Mouse (Mus musculus) adrenal gland, postnatal 10 days (tissue): ENCODE measurements around the gene Ncr1. TPM values are rescaled to one million over a fixed set of nuclear protein-coding genes. Genes with fewer than 3 reads are reported as not detected.
A peak's percentile ranks its signal among the peaks of the same experiment; 100 is the strongest.
"Not testable (repeated sequence)": the region's sequence is repeated elsewhere in the genome, so short reads cannot be mapped to it uniquely, and the experiment has no call there.

ENCODE experiments used
- DNase-seq: peaks from one replicate; pipeline ENCODE4 v3.0.0; 2021; ENCODE audit warnings: mixed read lengths
- long read RNA-seq, 2 experiments: library from polyadenylated mRNA; stranded (forward); transcript quantifications; one replicate each; pipeline ENCODE4 v2.0.0; 2021
- microRNA-seq: library from miRNA; unstranded; fragments of <30 nt; microRNA quantifications from one replicate; pipeline ENCODE4 v1.2.0, GENCODE M21; 2021
- total RNA-seq, 2 experiments: library from RNA; stranded (reverse); gene quantifications; 2 replicates each; pipeline ENCODE4 v1.2.3; 2021

Ncr1 gene
- total RNA-seq, result under 1 TPM; 0.24 to 0.39 TPM
- long read RNA-seq, experiment 1, result 0 reads
- long read RNA-seq, experiment 2, result 0 reads

DNA sequence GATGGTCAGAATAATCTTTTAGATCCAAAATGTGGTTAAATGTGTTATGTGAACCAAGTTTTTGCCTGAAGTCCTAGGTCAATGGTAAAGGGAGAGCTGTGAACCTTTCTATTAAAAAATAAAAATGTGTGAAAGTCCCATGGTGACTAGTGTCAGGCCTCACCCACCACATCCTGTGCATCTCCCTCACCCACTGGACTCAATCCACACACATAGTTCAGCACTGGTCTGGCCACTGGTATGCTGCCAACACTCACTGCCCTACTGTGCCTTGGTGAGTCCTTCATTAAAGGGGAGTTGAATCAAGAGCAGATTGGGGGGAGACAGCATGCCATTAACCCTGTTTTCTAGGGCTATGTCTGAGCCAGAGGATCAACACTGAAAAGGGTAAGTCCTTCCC lies at the start of gene Ncr1:
Ncr1 (plus strand) TSS at position 216 of the 400 bp plus-strand sequence.
- no peak for DNase-seq

DNA sequence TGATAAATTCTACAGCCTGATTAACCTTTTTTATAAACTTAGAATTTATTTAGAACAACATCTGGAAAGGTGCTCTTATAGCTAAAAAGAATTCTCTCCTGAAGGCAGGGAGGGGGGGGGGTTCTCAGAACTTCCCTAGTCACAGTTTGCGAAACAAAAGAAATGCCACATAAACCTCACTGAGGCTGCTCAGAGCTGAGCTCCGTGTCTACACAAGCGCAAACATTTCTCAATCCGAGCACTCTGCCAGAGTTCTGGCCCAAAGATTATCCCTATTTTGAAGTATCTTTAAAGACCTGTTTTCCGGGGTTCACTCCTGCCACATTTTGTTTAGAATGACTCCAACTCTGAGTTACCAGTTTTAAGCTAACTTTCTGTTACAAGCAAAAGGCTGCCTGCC lies 44.9 kb upstream of the Ncr1 start:
- DNase-seq, result no peak

DNA sequence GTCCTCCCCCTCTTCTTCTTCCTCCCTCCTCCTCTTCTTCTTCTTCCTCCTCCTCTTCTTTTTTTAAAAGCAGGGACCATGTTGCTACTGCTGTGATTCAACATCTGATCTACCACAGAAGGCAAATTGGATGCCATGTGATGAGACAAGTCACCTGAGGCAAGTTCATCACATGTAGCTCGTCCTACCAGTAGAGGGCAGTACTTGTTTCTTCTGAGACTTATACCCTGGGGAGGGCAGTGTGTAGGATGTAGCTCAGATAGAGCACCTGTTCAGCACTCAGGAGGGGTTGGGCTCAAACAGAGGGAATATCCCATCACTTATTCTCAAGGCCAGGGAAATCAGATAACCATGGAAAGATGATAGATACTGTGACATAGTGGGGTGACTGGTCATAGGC lies 40.3 kb upstream of the Ncr1 start:
- peak; percentile 18 for DNase-seq

DNA sequence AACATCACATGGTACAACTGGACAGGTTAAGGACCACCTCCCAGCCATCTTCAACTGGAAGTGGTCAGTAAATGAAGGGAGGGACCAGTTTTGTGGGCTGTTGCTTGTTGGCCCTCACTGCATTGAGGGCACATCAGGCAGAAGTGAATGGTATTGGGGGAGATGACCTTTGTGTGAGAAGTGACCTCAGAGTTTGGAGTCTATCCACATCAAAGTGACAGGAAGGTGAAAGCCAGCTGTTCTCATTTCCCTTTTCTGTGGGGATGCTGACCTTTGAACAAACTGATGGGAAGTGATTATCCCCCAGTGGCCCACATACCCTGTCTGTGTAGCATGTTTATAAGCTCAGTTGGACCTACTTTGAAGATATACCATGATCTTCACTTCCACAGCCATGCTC lies 37.4 kb upstream of the Ncr1 start:
- DNase-seq, result no peak

GRCm38 (mm10) chr7:4303457-4303856 lies 34.1 kb upstream of the Ncr1 start:
- DNase-seq, result no peak

- DNase-seq, result not testable (repeated sequence)
Observed at GRCm38 (mm10) chr7:4313109-4313508, 24.4 kb upstream of the Ncr1 start.

DNA sequence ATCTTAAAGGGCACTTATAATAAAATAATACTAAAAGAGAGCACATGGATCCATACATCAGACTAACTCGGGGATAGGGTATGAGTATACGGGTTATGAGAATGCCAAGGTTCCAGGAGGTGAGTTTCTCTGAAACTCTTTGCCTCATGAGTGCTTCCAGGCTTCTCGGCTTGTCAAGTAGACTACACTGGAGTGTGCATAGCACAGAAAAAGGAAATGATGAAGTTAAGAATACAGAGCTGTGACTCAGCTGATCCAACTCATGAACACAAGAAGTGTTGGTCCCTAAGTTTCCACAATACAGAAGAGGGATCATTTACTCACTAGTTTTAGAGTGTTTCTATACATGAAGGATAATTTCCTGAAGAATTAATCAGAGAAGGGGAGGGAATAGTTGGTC lies 24.0 kb upstream of the Ncr1 start:
- not testable (repeated sequence) for DNase-seq

DNA sequence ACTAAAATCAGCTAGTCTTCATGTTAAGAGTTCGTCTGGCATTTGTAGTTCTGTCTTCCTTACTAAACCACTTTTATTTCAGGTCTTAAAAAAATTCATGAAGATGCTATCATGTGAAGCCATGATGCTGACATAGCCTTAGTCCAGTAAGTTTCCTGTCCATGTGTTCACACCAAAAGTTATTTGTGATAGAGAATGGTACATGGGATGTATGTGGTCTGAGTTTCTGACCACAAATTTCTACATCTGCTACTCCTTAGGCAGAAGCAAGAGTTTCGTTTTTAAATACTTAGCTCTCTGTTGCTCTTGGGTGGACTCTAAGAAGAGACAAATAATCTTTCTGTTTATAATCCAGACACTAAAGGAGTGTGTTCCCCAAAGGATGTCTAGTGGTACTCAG lies 14.2 kb upstream of the Ncr1 start:
- DNase-seq, result no peak

DNA sequence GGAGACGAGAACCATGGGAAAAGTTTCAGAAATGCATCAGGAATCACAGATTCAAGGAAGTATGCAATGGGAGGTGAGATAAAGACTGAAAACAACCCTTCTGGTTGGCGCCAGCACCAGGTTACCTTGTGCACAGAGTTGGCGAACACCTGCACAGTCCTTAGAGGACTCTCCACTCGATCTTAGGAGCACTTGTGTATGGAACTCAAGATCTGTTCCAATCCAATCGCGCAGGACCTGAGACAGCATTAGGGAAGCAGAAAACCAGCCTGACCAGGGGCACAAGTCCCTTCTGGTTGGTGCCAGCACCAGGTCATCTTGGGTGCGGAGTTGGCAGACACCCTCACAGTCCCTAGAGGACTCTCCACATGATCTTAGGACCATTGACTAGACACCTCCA lies 36.0 kb downstream of the Ncr1 start:
- DNase-seq, result no peak

Small RNA genes lying within 50 kb of the gene (microRNA-seq; reads per million reads assigned to microRNA genes)
- not detected for gene Gm24752
- not detected for gene Gm25349

Other genes with a start within 250 kb of the Ncr1 start
- gene Ttyh1, start 218.3 kb upstream of the Ncr1 start, total RNA-seq, result 1 to 10 TPM; 6.4 to 9.1 TPM
- 100 to 1,000 TPM in 1 of 2 experiments, 10 to 100 TPM in 1; 66.0 to 134 TPM for gene Leng8, start 200.7 kb upstream of the Ncr1 start, total RNA-seq
- 1 to 10 TPM; 5.5 to 9.8 TPM for gene Leng9, start 187.3 kb upstream of the Ncr1 start, total RNA-seq
- gene Cdc42ep5, start 172.9 kb upstream of the Ncr1 start, total RNA-seq, result 10 to 100 TPM; 24.8 to 25.3 TPM
- under 1 TPM; 0.30 to 0.36 TPM for gene Lilra5, start 100.0 kb upstream of the Ncr1 start, total RNA-seq
- gene Gp6, start 60.0 kb downstream of the Ncr1 start, total RNA-seq, result under 1 TPM; 0.12 to 0.18 TPM
- gene Rdh13, start 107.9 kb downstream of the Ncr1 start, total RNA-seq, result 10 to 100 TPM; 30.9 to 38.2 TPM
- 1 to 10 TPM; 2.1 to 7.1 TPM for gene Eps8l1, start 123.0 kb downstream of the Ncr1 start, total RNA-seq
- gene Ppp1r12c, start 164.0 kb downstream of the Ncr1 start, total RNA-seq, result 10 to 100 TPM; 74.0 to 84.4 TPM
- 10 to 100 TPM; 17.3 to 93.6 TPM for gene Tnnt1, start 178.7 kb downstream of the Ncr1 start, total RNA-seq
- gene Tnni3, start 186.5 kb downstream of the Ncr1 start, total RNA-seq, result 1 to 10 TPM in 1 of 2 experiments, under 1 TPM in 1; 0.78 to 1.3 TPM
- gene Dnaaf3, start 194.7 kb downstream of the Ncr1 start, total RNA-seq, result 1 to 10 TPM in 1 of 2 experiments, under 1 TPM in 1; 0.60 to 1.1 TPM
- 10 to 100 TPM in 1 of 2 experiments, 1 to 10 TPM in 1; 9.5 to 12.7 TPM for gene Syt5, start 209.8 kb downstream of the Ncr1 start, total RNA-seq